Mouse (Mus musculus): ENCODE results near the gene Cd5.

The Cd5 gene

GRCm38 (mm10) chr19:10738811-10739210 lies at the start of gene Cd5:
Gene Cd5 (minus strand): TSS chr19:10739002.
- DNase-seq = no peak

- no peak for DNase-seq
Observed at GRCm38 (mm10) chr19:10788242-10788641, 49.4 kb upstream of the Cd5 start.

GRCm38 (mm10) chr19:10787406-10787805 lies 48.6 kb upstream of the Cd5 start:
- DNase-seq = no peak

DNA sequence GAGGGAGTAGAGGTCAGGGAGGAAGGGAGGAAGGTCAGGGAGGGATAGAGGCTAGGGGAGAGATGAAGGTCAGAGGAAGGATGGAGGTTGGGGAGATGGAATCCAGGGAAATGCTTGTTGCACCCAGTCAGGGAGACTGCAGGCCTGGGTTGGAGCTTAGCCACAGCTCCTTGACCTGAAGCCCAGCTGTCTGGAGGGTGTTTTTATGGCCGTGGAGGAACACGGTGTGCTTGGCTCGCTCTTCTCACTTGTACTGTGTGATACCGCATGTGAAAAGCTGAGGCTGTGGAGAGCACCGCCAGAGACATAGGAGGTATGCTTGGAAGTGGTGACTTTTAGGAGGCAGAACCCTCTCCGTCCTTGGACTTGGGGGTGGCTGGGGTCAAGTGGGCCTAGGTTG lies 48.0 kb upstream of the Cd5 start:
- DNase-seq = peak in 1 of 2 experiments; percentile 8

GRCm38 (mm10) chr19:10784796-10785459 lies 46.1 kb upstream of the Cd5 start:
- DNase-seq = no peak

- DNase-seq = no peak
Observed at GRCm38 (mm10) chr19:10784061-10784460, 45.3 kb upstream of the Cd5 start.

DNA sequence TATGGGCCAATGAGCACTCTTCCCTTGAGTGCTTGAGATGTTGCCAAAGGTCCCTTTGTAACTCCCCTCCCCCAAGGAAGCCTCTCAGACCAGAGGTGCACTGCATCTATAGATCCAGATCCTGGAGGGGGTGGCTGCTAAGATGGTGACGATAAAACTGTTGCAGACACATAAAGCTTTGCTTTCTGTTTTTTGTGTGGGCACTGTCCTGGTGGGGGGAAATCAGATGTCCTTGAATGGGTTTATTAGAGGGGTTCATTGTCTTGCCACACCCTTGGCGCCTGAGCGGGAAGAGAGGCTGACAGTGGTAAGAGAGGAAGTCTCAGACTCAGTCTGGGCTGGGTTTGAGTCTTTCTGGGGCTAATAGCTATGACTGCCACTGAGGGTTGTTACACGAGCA lies 44.4 kb upstream of the Cd5 start:
- no peak for DNase-seq

DNA sequence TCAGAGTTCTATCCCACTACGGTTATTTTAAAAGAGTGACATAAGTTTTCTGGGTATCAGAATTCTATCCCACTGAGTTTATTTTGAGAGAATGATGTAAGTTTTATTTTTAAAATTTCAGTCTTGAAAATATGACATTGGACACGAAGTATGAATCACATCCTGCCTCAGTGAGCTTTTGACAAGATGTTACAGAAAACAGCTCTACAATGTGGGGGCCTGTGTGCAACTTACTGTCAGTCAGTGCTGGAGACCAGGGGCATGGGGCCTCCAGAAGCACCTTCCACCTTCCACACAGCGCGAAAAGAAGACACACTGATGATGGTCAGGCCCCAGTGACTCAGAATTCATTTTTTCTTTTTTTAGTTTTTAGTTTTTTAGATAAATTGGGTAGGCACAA lies 42.8 kb upstream of the Cd5 start:
- DNase-seq = no peak

DNA sequence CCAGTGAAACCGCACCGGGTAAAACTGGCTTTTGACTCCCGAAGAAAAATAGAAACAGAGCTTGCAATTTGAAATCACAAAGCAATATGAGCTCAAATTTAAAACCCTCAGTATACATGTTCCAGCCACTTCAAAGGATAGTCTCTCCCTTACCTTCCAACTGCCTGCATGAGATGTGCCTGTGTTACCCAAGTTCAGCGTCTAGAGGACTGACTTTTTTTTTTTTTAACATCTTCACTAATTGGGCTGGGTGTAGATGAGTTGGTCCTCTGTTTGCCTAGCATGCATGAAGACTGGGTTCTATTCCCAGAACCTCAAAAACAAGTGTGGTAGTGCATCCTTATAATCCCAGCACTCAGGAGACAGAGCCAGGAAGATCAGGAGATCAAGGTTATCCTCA lies 38.1 kb upstream of the Cd5 start:
- no peak for DNase-seq

DNA sequence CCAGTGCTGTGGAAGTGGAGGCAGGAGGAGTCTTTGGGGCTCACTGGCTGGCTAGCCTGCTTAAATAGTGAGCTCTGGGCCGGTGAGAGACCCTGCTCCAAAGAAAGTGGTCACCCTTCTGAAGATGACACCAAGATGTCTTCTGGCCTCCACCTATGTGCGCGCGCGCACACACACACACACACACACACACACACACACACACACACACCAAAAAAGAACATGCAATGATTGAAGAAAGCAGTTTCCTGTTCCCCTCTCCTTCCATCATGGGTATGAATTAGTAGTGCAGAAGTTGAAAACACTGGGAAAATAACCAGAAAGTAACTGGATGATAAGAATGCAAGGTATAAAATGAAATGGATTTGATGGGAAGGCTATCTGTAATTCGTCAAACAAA lies 35.3 kb upstream of the Cd5 start:
- DNase-seq = no peak

DNA sequence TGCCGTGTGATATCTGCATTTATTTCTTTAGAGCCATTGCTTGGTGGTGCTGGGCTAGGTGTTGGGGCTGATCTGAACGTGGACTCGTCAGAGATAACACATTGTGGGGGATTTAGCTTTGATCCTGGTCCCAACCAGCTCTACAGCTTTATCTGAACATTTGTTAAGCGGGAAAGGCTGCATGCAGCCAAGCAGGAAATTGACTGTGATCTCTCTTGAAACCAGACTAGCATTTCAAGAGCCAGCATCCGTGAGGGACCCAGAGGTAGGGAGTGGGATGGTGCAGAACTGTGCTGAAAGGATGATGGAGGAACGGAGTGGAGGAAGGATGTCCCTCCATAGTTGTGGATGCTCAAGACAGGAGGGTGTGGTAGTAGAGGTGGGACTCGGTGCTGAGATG lies 34.6 kb upstream of the Cd5 start:
- no peak for DNase-seq

GRCm38 (mm10) chr19:10772866-10773265 lies 34.1 kb upstream of the Cd5 start:
- DNase-seq = no peak

GRCm38 (mm10) chr19:10771995-10772394 lies 33.2 kb upstream of the Cd5 start:
- DNase-seq = no peak

DNA sequence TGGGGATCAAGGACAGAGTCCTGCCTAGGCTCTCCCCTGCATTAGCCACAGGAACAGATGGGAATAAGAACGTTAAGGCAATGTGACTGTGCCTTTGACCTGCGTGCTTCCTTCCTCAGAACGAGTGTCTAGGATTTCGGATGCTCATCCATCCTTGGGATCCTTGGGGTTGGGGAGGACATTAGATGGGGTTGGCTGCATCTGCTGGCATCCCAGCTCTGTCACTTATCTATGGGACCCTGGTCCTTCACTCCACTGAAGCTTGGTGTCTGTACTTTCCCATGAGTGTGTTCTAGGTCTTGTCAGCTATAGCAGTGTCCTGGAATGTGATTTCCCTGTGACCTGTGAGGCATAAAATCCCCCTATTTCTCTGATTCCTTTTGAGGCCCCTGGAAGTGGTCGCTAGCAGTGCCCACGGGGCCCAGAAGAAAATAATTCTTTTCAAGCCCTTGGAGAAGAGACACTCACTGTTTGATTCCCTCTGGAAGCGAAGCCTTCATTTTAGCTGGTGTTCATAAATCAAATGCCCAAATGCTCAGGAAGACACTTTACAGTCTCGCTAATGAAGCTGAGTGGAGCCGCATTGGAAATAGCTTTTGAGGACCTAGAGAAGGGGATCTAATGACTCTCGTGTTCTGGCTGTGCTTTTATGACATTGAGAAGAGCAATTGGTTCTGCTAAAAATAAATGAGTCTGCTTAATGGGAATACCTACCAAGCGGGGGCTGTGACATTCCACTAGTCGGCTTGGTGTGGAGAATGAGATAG lies 30.8 kb upstream of the Cd5 start:
- no peak for DNase-seq

GRCm38 (mm10) chr19:10768694-10769428 lies 30.1 kb upstream of the Cd5 start:
- DNase-seq = no peak

DNA sequence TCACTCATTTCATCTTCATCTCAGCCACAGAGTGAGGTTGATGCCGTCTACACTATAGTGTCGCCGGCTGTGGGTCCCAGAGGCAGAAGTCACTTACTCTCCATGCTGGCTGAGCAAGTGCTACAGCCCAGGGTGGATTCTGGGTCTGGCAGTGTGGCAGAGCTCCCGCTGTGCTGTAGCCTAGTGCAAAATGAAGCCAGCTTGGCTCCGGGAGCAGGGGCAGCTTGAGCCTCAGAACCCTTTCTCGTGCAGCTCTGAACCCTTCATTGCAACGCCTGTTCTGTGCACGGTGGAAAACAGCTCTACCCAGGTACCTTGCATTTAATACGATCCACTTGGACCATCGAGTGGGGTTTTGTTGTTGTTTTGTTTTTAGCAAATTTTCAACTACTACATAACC lies 28.8 kb upstream of the Cd5 start:
- DNase-seq = no peak

DNA sequence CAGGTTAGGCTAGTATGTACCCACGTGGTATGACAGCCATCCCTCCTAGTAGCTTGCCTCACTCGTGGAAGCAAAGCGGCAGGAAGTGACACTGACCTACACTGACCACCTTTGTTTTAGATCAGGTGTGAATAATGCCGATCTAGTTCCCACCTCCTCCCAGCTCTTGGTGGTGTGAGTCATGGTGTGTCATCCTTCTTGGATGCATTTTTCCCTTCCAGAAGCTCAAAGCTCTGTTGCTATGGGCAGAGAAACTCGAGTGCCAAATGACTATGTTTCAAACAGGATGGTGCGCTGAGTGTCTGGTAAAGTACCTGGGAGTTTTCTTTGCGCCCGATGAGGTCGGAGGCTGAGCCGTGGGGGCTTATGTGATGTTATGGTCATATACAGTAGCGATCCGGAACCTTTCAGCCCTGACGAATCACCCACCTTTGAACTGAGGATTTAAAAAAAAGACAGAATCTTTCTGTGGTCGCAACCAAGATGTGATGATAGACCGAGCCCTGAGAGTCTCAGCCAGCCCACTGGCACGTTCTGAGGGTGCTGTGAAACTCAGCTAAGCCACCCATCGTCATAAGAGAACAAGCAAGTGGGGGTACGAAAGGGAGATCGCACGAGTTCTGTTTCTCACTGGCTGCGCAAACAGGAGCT lies 24.7 kb upstream of the Cd5 start:
- DNase-seq = no peak

DNA sequence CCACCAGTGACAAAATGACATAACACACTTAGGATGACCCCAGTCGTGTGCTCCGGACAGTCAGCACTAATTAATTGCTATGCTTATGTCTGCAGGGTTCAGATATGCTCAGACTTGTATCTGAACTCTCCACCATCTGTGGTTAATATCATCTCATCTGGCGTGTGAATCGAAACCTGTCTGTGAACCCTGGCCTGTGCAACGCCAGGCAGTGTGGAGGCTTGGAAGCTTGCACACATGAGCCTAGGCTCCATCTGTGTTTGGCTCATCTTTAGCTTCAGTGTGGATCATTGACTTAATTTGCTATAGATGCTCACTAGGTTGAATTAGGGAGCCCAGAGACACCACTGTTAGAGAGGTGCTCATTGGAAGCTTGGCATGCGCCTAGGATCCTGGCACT lies 23.7 kb upstream of the Cd5 start:
- DNase-seq = no peak

- no peak for DNase-seq
Observed at GRCm38 (mm10) chr19:10761794-10762415, 23.1 kb upstream of the Cd5 start.

DNA sequence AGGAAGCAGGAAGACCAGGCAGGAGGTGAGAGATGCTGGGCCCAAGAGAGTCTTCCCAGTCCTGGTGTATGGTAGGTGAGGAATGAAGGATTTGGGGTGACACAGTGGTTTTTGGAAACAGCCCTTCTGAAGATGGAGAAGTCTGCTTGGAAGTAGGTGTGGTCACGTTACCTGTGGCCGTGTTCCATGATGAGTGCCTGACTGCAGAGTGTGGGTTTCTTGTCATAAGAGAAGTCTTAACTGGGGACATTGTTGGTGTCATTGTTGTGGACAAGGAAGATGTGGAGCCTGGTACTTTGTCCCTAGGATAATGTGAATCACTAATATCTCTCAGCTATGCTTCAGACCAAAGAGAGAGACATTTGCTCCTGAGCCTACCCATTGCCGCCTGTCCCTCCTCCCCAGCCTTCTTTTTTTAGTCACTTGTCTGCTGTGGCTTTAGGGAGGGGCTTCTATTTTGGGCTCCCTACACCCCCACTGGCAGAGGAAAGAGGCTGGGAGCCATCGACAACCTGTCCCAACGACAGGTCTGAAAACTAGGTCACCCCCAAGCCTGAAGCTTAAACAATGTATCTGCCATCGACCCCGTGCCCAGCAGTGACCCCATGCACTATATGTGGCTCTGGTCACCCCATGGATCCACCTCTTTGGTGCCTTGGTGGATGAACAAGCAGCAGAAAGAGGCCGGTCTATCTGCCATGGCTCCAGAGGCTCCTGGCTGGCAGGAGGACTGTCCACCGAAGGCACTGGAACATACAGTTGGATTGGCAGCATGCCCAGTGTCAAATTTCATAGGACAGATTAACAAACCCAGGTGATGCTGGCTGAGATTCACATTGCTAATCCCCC lies 21.4 kb upstream of the Cd5 start:
- DNase-seq = peak in 1 of 2 experiments; percentile 12

DNA sequence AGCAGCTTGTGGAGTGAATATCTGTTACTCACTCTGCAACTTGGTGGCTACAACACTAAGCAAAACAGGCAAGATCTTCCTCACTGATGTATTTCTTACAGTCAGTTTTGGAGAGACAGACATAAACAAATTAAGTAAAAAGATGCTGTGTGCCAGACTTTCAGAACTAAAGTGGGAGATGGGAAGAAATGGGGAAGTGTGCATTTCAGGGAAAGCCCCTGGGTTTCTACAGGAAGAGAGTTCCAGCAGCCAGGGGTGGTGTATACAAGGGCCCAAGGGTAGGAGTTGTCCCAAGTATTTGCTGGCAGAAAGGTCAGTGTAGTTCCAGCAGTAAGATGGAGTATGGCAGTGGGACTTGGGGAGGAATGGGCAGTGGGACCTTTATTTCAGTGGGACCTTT lies 20.7 kb upstream of the Cd5 start:
- no peak for DNase-seq

DNA sequence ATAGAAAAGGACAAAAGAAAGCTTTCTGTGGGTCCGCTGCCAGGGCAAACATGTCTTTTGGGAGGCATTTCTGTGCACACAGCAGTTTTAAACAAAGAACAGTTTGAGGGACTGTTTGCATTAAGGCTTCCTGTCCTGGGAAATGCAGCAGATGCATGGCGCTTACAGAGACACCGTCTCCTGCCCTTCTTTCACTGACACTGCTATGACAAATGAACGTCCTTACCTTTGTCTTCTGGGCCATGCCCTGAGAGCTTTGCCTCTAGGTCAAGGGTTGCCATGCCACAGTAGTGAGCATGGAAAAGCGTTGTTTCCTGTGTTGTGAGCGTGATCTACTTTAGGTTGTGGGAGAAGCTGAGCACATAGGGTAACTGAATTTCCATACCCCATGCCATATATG lies 19.9 kb upstream of the Cd5 start:
- no peak for DNase-seq

Measured in kidney, postnatal 36 days (tissue).